9 mouse cellular contexts compared by ENCODE assay signal in genomic region chr6:5413282-5413681, GRCm38 (mm10). TPM values are rescaled to one million over a fixed set of nuclear protein-coding genes. Genes with fewer than 3 reads are reported as not detected.
DNase-seq lines count a peak whose midpoint lies in the region; ATAC-seq lines count a peak whose summit lies in the region.
"Had no signal": no experiment of that assay in that cellular context is flagged by ENCODE, and none has a peak within 500 bp of the region (broad histone marks: within the 10 kb centered on the region; RNA-seq: fewer than 3 reads in every experiment).

No protein-coding gene starts in this region.

- H3K4me1 ChIP-seq in forebrain, embryonic 16.5 days (replicated peaks; ENCODE audit: control insufficient read depth, insufficient read depth, low read length): peaks cover 18% of the 10 kb centered on the region
- H3K4me1 ChIP-seq in forebrain, embryonic 14.5 days (ENCODE audit: control insufficient read depth, insufficient read depth, low read length): peaks cover 24% of the 10 kb centered on the region

- no peak overlapping the region for H3K4me2 ChIP-seq in forebrain, embryonic 16.5 days (ENCODE audit: low read length)
- no peak overlapping the region for H3K4me2 ChIP-seq in forebrain, embryonic 14.5 days (ENCODE audit: low read length)

- no peak overlapping the region for H3K4me3 ChIP-seq in forebrain, embryonic 16.5 days (replicated peaks; ENCODE audit: low read length)
- H3K4me3 ChIP-seq in forebrain, embryonic 14.5 days (ENCODE audit: low read depth, low read length): no peak overlapping the region

- H3K9me3 ChIP-seq in forebrain, embryonic 16.5 days (ENCODE audit: control insufficient read depth, low read length): no peaks in the 10 kb centered on the region
- H3K9me3 ChIP-seq in forebrain, embryonic 14.5 days (replicated peaks; ENCODE audit: control insufficient read depth, low read length): no peaks in the 10 kb centered on the region

- H3K36me3 ChIP-seq in forebrain, embryonic 16.5 days (ENCODE audit: control insufficient read depth, insufficient read depth): no peaks in the 10 kb centered on the region
- no peaks in the 10 kb centered on the region for H3K36me3 ChIP-seq in forebrain, embryonic 14.5 days (ENCODE audit: control insufficient read depth, insufficient read depth, low read length)

- ATAC-seq in forebrain, embryonic 16.5 days: no peak
- ATAC-seq in forebrain, embryonic 14.5 days: no peak
- no peak for ATAC-seq in activated CD4-positive, CD25-positive, alpha-beta regulatory T cell, adult 4 months

- 0 out of 2 replicates have a peak overlapping the region, but pooled peaks have one; percentile 25 for H3K9ac ChIP-seq in forebrain, embryonic 16.5 days (replicated peaks; ENCODE audit: low read depth, low read length)
- H3K9ac ChIP-seq in forebrain, embryonic 14.5 days (ENCODE audit: low read length): no peak overlapping the region
- H3K9ac ChIP-seq: liver, embryonic 14.5 days had no signal

- no peak overlapping the region for H3K27ac ChIP-seq in forebrain, embryonic 16.5 days (ENCODE audit: low read length)
- H3K27ac ChIP-seq in forebrain, embryonic 14.5 days (ENCODE audit: low read depth, low read length): no peak overlapping the region
- H3K27ac ChIP-seq: liver, embryonic 14.5 days had no signal

- intact Hi-C loops in gastrocnemius, postnatal 14 days (cut with DNase I; ENCODE audit: low total_unique reads): loop anchor here (5.0 kb wide), 1 partner anchor 74 kb away; no protein-coding TSS in a partner anchor

- WGBS in forebrain, embryonic 16.5 days: 44% methylated on average over 8 of the region's 8 CpGs
- 54% methylated on average over 8 of the region's 8 CpGs for WGBS in forebrain, embryonic 14.5 days

- no peak for DNase-seq in forebrain, embryonic 14.5 days (ENCODE audit: low spot score)
- DNase-seq in NIH3T3 (ENCODE audit: low read depth) (peak; percentile 71), MN1 (ENCODE audit: low spot score) (no peak)
- peak; percentile 61 for DNase-seq in gastrocnemius, postnatal 14 days
- DNase-seq in lung, postnatal 14 days: peak; percentile 55
- DNase-seq in frontal cortex, postnatal 10 days (ENCODE audit: low spot score in 2 of 2): no peak

- no peaks in the 10 kb centered on the region for H3K27me3 ChIP-seq in forebrain, embryonic 16.5 days (replicated peaks; ENCODE audit: control insufficient read depth, insufficient read depth, low read length)
- no peaks in the 10 kb centered on the region for H3K27me3 ChIP-seq in forebrain, embryonic 14.5 days (replicated peaks; ENCODE audit: control insufficient read depth, insufficient read depth, low read length)

RNA-seq across cellular contexts. Expression of gene Asb4, which starts 30.1 kb away (rescaled TPM):
- 10.8 and 16.4 TPM in 2 replicates for polyA plus RNA-seq in forebrain, embryonic 16.5 days (2015; fragmentation: Nextera tagmentation; extraction: Ambion mirVana)
- 22.7 and 23.7 TPM in 2 replicates for polyA plus RNA-seq in forebrain, embryonic 14.5 days (2014; fragmentation: Nextera tagmentation; extraction: Ambion mirVana)
- total RNA-seq in gastrocnemius, postnatal 14 days (2021): 1 to 10 TPM; 7.3 to 9.3 TPM
- not detected for polyA plus RNA-seq in activated CD4-positive, CD25-positive, alpha-beta regulatory T cell, adult 4 months (2017; shearing (Covaris generic))

Comparison
In these comparisons a context has a peak if more than half of its experiments do, and no peak if none do; other contexts are left out.
1. DNase-seq: peak in NIH3T3 (single experiment), gastrocnemius, postnatal 14 days (single experiment) and lung, postnatal 14 days (single experiment); none in forebrain, embryonic 14.5 days (single experiment), frontal cortex, postnatal 10 days (0 of 2) and MN1 (single experiment).
2. RNA of gene Asb4, which starts 30.1 kb away (polyA plus RNA-seq): 22.7 to 23.7 TPM in forebrain, embryonic 14.5 days and 10.8 to 16.4 TPM in forebrain, embryonic 16.5 days; not detected in activated CD4-positive, CD25-positive, alpha-beta regulatory T cell, adult 4 months; every median in the first group is over 10 times any median in the second.